Mouse (Mus musculus) left cerebral cortex, postnatal 25 days (tissue): ENCODE data around the gene Olfr485. TPM values are rescaled to one million over a fixed set of nuclear protein-coding genes. Genes with fewer than 3 reads are reported as not detected.
"Not testable (repeated sequence)": the region's sequence is repeated elsewhere in the genome, so short reads cannot be mapped to it uniquely, and the experiment has no call there.

Experiments
- DNase-seq, 2 experiments: peaks; one replicate each; pipeline ENCODE4 v3.0.0; 2022; ENCODE audit warnings: low spot score in 2 of 2, mixed read lengths in 1 of 2
- intact Hi-C: fragments of 180-260 bp; cut with DNase I; formaldehyde crosslinking; loops from one replicate; pipeline ENCODE4 v1.15.1; 2025
- total RNA-seq, 2 experiments: library from RNA; stranded (reverse); gene quantifications; 2 replicates each; pipeline ENCODE4 v1.2.3; 2021

The Olfr485 gene
- not detected for total RNA-seq

- intact Hi-C loops = no loop called here
- DNase-seq = no peak
Observed at GRCm38 (mm10) chr7:108159771-108160170, at the start of gene Olfr485. TSS of gene Olfr485 (minus strand) at chr7:108159871.

DNA sequence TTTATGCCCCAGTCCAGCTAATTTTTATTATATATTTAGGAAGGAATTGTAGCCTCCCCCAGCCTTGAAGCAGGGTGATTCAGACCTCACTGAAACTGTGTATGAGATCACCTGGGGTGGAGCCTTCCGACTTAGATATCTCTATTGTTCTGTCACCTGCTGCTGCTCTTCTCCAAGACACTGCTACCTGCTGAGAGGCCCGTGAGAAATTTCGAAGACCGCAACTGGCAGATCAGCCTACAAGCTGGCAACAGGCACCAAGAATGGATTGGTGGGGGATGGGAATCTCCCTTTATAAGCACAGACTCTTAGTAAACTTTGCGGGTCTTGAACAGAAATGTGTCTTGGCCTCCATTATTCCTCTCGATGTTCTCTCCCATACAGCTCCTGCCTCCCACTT, 37.3 kb upstream of the Olfr485 start:
- intact Hi-C loops = no loop called here
- DNase-seq = no peak

DNA sequence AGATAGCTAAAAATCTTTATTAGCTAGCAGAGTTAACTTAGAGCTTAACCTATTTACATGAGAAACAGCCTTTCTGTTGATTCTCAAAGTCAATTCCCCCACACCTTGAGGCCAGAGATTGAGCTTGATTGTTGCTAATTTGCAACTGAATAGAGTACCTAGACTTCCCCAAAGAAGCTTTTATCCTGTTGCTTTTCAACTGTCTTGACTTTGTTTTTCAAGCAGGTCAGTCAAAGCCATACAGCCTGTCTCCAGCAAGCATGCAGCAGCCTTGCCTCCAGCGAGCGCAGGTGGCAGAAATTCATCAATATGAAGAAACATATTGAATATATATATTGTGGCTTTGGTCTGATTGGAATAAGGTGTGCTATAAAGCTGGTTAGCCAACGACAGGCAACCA, 36.7 kb upstream of the Olfr485 start:
- intact Hi-C loops, DNase-seq: not testable (repeated sequence)

DNA sequence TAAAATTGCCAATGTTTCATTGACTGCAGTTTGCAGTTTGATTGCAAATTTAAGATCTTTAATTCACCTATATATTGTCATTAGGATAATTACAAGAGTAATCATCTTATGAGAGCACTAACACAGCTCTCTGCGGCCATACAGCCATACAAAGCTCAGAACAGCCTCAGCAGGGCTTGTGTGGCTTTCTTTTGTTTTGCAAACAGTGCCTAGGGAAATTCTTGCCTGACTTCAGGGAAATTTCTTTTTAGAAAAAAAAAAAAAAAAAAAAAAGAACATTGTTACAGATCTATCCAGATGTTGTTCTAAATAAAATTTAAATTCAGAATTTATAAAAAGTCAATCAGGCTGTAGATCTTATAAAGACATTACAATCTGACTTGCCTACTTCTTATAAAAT, 33.0 kb upstream of the Olfr485 start:
- intact Hi-C loops = not testable (repeated sequence)

GRCm38 (mm10) chr7:108191196-108191595, 31.5 kb upstream of the Olfr485 start:
- DNase-seq, intact Hi-C loops: not testable (repeated sequence)

More for the DNA sequence above, 33.0 kb upstream of the Olfr485 start:
- DNase-seq = not testable (repeated sequence)

DNA sequence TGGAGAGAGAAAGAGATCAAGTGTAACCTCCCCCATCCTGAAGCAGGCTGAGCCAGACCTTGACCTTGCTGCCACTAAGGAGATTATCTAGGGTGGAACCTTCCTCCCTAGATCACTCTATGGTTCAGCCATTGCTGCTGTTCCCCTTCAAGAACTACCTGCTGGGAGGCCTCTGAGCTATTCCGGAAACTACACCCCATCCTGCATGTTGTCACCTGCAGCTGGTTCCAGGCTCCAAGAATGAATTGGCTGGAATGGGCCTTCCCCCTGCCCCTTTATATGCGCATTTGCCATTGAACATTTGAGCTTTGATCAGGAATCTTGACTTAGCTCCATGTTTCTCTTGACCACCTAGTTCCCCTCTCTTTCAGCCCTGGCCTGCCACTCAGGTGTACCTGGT, 25.6 kb upstream of the Olfr485 start:
- intact Hi-C loops = not testable (repeated sequence)

DNA sequence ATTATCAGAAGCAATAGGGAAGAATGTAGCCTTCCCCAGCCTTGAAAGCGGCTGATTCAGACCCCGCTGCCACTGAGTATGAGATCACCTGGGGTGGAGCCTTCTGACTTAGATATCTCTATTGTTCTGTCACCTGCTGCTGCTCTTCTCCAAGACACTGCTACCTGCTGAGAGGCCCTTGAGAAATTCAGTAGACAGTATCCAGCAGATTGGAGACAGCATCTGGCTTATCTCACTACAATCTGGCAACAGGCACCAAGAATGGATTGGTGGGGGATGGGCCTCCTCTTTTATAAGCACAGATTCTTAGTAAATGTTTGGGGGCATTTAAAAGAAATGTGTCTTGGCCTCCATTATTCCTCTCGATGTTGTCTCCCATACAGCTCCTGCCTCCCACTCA, 24.7 kb upstream of the Olfr485 start:
- DNase-seq, intact Hi-C loops: not testable (repeated sequence)

More for the DNA sequence above, 25.6 kb upstream of the Olfr485 start:
- DNase-seq = not testable (repeated sequence)

GRCm38 (mm10) chr7:108172642-108173041, 13.0 kb upstream of the Olfr485 start, which contains the start of gene Olfr486:
TSS of gene Olfr486 (minus strand) at chr7:108172742.
- DNase-seq, intact Hi-C loops: not testable (repeated sequence)

DNA sequence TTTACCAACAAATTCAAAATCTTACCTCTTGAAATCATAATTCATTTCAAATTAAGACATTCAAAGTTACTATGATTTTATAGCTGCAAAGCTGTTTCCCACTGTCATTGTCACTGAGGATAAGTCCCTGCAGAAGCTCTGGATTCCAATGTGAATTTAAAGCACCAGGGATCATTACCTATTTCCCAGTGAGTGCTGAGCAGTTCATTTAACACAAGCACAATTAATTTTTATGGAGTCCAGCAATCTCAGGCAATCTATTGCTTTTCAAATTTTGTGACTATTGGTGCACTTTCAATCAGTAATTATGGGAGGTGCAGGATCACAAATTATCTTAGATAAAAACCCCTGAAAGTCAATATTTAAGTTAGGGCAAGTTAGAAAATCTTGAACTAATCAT, 32.3 kb downstream of the Olfr485 start, which contains the start of gene Olfr484:
Olfr484 (minus strand) TSS at position 101 of the 400 bp plus-strand sequence.
- intact Hi-C loops = no loop called here
- no peak for DNase-seq

DNA sequence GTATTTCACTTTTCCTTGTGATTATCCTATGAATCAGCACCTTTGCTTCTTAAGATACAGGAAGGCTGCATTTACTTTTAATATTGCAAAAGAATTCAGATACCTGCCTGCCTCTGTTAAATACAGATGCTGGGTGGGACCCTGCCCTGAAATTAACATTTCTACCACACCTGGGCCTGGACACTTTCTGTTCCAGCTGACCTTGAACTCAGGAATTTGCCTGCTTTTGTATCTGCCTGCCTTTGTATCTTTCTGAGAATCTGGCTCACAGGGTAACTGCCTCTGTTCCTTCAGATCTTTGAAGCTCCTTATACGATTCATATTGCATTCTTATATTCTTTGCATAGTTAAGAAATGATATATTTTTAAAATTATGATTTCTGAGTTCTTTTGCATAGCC, 38.3 kb downstream of the Olfr485 start:
- intact Hi-C loops = no loop called here
- no peak for DNase-seq

GRCm38 (mm10) chr7:108120681-108121080, 39.0 kb downstream of the Olfr485 start:
- intact Hi-C loops = no loop called here
- DNase-seq = no peak

Other genes with a start within 250 kb of the Olfr485 start
- gene Olfr473, start 229.4 kb downstream of the Olfr485 start, total RNA-seq = not detected
- not detected for gene Olfr474, start 205.2 kb downstream of the Olfr485 start, total RNA-seq
- not detected for gene Olfr476, start 195.1 kb downstream of the Olfr485 start, total RNA-seq
- not detected for gene Olfr477, start 173.2 kb downstream of the Olfr485 start, total RNA-seq
- not detected for gene Olfr478, start 125.9 kb downstream of the Olfr485 start, total RNA-seq
- gene Olfr479, start 109.2 kb downstream of the Olfr485 start, total RNA-seq = not detected
- not detected for gene Olfr480, start 92.5 kb downstream of the Olfr485 start, total RNA-seq
- gene Olfr481, start 80.0 kb downstream of the Olfr485 start, total RNA-seq = not detected
- 1 to 10 TPM; 1.6 to 1.9 TPM for gene Olfr482, start 62.3 kb downstream of the Olfr485 start, total RNA-seq
- gene Olfr483, start 59.0 kb downstream of the Olfr485 start, total RNA-seq = not detected
- gene Olfr484, start 32.4 kb downstream of the Olfr485 start, total RNA-seq = not detected
- gene Olfr486, start 12.9 kb upstream of the Olfr485 start, total RNA-seq = not detected
- not detected for gene Olfr487, start 54.8 kb upstream of the Olfr485 start, total RNA-seq
- not detected for gene Olfr488, start 98.5 kb upstream of the Olfr485 start, total RNA-seq
- not detected for gene Olfr490, start 129.1 kb upstream of the Olfr485 start, total RNA-seq
- gene Olfr491, start 153.6 kb upstream of the Olfr485 start, total RNA-seq = not detected
- not detected for gene Olfr492, start 163.8 kb upstream of the Olfr485 start, total RNA-seq
- not detected for gene Olfr493, start 187.1 kb upstream of the Olfr485 start, total RNA-seq
- gene Olfr494, start 205.5 kb upstream of the Olfr485 start, total RNA-seq = not detected
- gene Olfr495, start 233.3 kb upstream of the Olfr485 start, total RNA-seq = not detected